Mouse (Mus musculus): ENCODE data around the gene Kank3. TPM values are rescaled to one million over a fixed set of nuclear protein-coding genes. Genes with fewer than 3 reads are reported as not detected.

The Kank3 gene
- 92.4 and 108 TPM in 2 replicates for total RNA-seq (2021)
- long read RNA-seq, experiment 1, transcript Kank3-204 (6 exons, 783 nt): minor isoform, 19 of 335 reads
- long read RNA-seq, experiment 1, transcript Kank3-201 (11 exons, 2,641 nt): major isoform, 179 of 335 reads
- long read RNA-seq, experiment 1, partial matches to known transcripts: 75 of 335 reads
- long read RNA-seq, experiment 1, other reads (novel, unspliced or antisense): 59 of 335 reads
- long read RNA-seq, experiment 2, transcript Kank3-204 (6 exons, 783 nt): minor isoform, 17 of 206 reads
- long read RNA-seq, experiment 2, transcript Kank3-201 (11 exons, 2,641 nt): major isoform, 89 of 206 reads
- long read RNA-seq, experiment 2, partial matches to known transcripts: 50 of 206 reads
- long read RNA-seq, experiment 2, other reads (novel, unspliced or antisense): 48 of 206 reads

DNA sequence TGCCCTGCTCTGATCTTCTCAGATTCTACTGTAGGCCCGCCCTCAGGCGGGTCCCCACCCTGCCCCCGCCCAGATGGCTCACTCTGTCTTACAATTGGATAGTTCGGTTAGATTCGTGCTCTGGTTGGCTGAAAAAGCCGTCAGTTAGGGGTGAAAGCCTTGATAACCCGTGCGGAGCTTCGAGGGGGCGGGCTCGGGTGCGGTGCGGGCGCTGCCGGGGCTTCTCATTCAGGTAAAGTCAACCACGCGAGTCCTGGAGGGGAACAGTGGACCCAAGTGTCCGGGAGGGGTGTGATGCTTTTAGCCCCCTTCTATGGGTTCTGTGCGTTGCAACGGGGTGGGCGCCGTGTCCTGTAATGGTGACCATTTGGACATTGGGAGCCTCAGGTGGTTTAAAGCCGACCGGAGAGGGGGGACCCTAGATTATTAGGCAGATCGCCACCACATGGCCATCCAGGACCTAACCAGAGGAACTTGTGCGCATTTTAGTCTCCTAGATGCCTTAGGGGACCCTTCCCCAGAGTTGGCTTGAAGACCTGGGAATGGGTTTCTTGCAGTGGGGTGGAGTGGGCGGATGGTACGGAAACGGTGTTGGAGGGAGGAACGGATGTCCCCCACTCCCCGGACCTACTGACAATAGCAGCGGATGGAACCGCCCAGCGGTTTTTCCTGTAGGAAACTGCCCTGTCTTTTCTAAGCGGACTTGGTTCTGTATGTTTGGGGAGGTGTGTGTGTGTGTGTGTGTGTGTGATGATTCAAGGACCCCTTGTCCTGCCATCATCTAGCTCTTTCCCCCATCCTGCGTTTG is at the start of gene Kank3:
Kank3 (plus strand) TSS at position 186 of the 808 bp plus-strand sequence.
- DNase-seq: peak; percentile 97

DNA sequence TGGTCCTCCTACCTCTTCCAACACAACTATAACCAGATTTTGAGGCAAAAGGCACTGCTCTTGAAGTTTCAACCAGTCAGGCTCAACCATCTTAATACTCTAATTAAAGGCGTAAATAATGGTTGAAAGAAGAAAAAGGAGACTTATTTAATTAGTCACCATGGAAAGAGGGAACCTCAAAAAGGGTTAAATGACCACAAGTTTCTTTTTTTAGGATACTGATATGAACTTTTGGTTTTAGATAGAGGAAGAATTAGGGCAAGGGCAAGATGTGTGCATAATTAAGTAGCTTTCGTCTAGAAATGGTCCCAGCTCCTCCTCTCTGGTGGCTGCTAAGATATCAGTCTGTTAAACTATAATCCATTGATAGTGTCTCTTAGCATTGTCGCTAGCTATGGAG is 43.9 kb upstream of the Kank3 start:
- no peak for DNase-seq

DNA sequence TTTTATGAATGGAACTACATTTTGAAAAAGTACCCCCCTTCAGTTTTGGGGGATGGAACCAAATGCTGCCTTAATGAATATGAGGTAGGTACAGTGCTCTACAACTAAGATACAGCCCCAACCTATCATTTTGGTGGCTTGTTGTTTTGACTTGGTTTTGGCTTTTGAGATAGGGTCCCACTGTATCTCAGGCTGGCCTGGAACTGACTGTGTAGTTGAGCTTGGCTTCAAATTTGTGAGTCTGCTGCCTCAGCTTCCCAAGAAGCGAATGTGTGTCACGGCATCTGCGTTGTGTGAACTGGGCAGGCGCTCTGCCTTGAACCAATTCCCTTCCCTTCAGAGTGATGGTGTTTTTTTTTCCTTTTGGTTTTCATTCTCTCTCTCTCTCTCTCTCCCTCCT is 38.7 kb upstream of the Kank3 start:
- DNase-seq: no peak

DNA sequence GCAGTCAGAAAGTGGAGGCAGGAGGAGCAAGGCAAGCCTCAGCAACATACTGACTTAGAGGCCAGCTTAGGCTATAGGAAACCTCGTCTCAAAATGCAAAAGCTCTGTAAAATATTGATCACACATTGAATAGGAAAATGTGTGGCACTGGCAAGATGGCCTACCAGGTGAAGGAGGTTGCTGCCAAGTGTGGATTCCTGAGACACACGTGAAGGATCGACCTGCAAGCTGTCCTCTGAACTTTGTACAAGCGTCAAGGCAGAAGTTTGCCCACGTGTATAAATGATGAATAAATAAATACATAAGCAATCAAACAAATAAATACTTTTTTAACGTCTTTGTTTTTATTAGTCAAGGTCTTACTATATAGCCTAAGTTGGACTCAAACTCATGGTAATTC is 36.9 kb upstream of the Kank3 start:
- DNase-seq: no peak

DNA sequence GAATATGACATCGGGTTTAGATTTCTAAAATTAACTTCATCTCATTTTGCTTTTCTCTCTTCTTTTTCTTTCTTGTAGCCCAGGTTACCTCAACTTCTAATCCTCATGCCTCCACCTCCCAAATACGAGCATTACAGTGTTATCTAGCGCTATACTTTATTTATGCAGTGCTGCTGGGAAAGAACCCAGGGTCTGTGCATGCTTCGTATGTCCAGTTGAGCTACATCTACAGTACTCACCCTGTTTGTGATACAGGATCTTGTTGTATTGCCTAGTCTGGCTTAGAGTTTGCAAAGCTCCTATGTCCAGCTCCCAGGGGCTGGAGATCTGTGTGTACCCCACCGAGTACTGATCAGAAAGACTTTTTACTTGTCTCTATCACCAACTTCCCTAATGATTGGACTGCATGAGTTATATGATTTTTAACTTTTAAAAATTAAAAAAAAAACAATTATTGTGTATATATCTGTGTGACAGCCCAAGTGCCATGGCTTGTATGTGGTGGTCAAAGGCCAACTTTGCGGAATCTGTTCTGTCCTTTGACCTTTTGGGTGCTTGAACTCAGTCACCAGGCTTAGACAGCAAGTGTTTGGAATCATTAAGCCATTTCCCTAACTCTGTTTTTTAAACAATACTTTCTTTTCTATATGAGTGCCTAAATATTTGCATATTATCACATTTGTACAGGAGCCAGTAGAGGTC is 36.3 kb upstream of the Kank3 start:
- no peak for DNase-seq

DNA sequence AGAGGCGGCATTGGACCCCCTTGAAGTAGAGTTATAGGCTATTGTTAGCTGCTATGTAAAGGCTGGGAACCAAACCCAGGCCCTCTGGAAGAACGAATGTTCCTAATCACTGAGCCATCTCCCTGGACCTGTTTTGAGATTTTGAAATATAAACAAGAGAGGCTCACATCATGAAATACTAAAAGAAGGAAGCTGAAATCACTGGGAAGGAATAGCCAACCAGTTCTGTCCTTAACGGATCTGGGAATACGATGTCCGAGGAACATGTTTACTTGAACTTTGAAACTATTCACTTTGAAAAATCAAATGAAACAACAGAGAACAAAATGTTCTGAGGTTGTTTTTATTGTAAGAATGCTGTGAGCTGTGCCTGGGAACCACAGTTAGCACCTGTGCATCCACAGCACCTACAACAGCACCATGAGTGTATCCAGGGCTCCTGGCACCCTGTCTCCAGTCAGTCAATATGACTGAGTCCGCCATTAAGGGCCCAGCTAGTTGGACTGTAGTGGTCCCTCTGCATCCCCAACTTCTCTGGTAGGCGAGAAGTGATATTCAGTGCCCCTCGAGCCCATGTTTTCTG is 35.7 kb upstream of the Kank3 start:
- no peak for DNase-seq

DNA sequence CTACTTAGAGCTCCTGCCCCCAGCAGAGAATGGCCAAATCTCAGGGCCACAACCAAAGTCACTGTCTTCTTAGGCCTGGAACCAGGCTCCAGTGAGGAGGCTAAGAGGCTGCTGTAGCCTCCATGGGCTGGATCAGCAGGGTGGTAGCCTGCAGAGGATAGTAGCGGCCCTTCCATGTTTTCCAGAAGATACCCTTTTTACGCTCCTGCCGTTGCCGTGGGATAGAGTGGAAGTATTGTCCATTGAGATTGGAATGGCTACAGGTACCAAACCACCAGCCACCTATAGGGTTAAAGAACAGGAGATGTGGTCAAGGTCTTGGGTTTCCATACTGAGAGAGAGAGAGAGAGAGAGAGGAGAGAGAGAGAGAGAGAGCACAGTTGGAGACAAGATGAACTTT is 35.0 kb upstream of the Kank3 start:
- DNase-seq: no peak

DNA sequence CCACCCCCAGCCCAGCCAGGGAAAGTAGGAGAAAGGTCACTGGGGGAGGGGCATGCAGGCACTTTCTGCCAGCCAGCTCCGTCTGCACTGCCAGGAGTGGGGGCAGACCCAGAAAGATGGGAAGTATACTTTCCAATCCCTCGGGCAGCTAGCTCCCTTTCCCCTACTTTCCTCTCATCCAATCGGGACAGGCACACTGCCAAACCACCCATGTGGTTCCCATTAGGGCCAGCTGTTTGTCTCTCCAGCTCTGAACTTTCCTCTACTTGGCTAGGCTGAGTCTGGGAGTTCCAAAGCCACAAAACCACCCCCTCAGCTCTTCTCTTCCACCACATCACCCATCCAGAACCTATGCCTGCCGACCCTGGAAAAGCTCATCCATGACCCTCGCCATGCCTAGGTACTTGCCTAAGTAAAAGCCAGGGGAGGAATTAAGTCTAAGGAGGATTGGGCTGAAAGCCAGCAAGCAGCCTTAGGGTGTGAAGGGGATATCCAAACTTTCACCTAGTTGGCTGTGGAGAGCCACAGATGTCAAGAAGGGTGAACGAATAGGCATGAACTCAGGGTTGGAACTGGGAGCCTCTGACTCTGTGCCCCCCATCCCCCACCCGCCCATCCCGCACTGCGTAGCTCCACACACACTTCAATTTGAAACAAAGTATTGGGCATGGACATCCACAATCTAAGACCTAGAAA is 30.9 kb upstream of the Kank3 start:
- peak; percentile 93 for DNase-seq

DNA sequence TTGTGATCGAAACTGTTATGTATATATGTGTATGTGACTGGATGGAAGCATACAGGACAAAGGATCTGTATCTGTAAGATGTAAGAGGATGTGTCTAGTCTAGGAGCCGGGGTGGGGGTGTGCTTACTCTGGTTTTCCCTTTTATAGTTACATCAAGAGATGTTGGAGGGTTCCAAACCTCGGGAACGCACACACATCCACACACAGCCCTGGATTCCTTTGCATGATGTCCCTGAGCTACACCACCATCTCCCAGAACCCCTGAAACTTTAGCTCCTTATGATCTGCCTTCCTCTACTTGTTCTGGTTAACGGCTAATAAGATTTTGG is 30.4 kb upstream of the Kank3 start:
- DNase-seq: no peak

DNA sequence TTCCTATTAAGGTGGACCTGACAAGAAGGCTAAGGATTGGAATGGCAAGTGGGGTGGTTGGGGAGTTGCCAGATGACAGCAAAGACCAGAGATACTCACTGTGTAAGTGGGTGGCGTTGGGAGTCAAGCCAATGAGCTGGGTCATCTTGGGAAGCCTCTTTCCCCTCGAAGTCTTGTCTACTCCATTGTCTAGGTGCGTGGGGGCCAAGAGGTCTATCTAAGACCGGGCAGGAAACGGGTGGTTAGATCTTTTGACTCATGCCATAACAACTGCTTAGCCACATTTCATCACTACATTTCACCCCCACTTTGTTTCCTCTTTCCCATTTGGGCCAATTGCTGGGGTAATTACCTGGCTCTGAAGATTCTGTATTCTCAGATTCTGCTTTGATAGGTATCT is 29.9 kb upstream of the Kank3 start:
- DNase-seq: peak; percentile 50

DNA sequence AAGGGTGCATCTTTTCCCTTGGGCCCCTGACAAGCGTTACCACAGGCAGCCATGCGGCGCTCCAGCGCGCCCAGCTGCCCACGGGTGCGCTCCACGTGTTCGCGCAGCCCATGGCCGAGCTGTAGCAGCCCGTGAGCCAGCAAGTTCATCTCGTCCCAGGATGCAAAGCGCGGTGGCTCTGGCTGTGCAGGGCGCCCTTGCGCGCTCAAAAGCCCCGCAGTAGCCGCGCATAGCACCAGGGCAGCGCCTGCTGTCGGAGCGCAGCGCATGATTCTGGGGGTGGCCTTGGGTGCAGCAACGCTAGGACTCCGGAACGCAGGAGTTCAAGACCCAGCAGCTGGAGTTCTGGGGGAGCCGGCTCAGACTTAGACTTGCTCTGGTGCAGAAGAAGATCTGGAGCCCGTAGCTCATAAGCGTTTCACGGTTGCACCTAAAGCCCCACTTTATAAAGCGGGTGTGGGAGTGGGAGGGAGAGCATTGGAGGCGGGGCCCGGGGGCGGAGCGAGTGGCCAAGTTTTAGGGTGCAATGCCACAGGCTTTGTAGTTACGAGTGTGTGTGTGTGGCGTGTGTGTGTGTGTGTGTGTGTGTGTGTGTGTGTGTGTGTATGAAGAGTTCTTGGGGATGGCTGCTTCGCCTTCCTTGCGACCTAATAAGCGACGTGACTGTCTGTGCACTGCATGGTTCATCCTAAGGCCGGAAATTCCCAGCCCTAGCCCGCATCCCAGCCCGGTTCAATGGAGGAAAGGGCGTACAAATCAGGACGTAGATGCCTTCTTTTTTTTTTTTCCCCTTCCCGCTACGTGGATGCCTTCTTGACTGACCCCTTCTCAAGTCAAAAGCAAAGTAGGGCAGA is 29.0 kb upstream of the Kank3 start, which contains the start of gene Angptl4:
Angptl4 (minus strand) TSS at position 707 of the 854 bp plus-strand sequence.
- peak; percentile 86 for DNase-seq

DNA sequence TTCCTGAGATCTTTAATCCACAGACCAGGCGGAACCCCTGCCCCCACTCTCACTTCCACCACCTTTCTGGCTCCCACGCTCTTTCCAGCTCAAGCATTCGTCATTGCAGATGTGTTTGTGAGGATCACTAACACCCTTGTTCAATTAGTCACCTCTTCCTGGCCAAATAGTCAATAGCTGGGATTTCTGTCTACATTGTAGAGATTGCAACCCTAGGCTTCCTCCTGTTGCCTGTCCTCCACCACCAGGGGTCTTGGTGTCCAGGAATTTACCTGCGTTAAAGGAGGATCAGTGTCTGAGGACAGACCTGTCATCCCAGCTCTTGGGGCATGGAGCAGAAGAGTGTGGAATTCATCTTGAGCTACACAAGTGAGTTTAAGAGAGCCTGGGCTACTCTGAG is 28.3 kb upstream of the Kank3 start:
- DNase-seq: no peak

DNA sequence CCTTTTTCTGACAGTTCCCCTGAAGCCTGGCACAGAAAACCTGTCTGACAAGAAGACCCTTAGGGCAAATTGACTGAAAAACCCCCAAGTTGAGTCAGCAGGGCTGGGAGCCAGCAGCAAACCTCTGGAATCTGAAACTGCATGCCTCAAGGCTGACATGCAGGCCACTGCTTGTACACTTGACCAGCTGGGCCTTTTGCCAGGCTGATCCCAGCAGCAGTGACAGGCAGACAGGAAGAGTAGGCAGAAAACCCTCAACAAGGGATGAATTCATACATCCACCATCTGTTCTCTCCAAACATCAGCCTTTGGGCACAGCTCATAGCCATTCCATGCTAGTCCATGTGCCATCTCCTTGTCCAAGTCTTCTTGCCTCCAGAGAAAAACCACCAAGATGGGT is 26.9 kb upstream of the Kank3 start:
- peak; percentile 92 for DNase-seq

DNA sequence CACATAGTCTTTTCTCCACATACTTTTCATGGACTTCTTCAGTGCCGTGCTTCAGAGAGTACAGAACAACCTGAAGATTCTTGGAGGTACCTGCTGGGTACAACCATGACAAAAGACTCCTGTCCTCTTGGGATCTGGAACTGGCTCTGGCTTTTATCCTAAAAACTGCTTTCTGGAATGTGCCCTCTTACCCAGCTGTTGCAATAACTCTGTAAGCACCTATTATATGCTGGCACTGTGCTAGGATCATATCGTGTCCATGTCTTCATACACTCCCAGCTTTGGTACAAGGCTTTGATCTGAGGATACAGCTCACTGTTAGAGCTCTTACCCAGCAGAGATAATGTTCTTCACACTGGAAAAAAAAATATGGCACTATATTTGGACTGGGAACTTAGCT is 25.4 kb upstream of the Kank3 start:
- DNase-seq: no peak

DNA sequence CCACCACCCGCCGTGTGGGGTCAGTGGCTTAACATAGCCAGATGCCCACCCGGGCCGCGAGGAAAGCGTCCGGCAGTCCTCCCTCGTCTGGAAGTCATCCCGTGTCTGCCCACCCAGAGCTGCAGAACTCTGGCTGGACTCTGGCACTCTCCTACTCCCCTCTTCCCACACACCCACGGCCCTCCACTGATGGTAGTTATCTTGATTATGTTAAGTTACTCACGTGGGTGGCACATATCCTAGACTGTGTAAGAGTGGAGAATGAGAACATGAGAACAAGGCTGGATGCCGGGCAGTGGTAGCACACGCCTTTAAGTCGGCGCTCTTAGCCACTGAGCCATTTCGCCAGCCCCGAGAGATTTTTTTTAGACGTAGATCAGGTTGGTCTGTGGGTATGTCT is 23.9 kb upstream of the Kank3 start:
- no peak for DNase-seq

DNA sequence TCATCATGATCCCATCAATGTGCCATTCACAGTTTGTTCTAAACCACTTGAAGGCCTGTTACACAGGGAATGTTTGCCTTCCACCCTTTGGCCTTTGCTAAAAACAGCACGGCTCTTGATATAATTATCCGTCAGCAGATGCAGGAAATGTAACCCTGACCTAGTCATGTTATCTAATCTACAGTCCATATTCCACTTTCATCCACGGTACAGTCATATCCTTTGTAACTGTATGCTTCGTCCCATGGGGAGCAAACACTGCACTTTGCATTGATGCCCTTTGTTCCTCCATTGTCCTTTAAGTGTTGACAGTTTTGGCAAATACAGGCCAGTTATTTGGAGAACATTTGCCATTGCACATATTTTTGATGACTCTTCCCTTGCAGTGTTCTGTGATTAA is 21.6 kb upstream of the Kank3 start:
- no peak for DNase-seq

DNA sequence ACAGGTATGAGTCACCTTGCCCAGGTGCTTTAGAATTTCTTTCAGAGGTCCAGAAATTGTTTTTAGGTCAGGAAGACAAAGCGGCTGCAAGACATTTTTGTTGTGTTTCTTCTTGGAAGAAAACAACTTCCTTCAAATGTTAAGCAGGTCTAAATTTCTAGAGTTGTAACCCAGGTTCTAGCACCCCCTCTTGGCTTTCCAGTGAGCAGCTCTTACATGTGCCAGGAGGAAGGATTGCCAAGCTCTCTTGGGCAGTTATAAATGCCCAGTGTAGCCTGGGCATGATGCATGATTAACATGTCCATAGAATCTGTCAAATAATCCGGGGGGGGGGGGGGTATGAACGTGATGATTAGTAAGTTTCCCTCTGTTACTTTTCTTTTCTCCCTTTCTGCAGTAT is 12.0 kb upstream of the Kank3 start:
- DNase-seq: peak; percentile 58

DNA sequence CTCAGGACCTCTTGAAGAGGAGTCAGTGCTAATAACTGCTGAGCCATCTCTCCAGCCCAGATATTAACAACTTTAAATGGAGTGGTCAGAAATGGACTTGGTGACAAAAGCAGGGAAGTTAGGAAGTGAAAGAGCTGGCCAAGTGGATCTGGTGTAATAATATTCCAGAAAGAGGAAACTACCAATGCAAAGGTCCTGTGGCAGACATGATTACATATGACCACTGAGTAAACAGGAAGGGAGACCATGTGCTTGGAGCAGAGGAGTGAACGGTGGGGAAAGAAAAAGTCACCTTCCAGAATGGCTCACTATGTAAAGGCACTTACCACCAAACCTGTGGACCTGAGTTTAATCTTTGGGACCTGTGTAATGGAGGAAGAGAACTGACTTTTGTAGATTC is 11.0 kb upstream of the Kank3 start:
- no peak for DNase-seq

DNA sequence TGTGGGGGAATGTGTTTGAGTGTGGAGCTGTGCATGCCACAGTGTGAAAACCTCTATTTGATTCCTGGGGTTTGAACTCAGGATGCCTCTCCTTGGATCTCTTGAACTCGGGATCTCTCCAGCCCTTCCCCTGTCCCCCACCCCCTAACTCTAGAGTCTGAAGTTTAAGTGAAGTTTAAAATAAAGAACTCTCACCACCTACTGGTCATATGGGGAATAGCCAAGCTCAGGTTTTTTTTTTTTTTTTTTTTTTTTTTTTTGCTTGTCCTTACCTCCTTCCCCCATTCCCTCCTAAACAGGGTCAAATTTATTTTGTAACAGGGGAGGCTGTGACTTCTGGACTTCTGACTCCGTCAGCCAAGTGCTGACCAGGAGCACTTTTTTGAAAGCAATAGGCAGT is 8.1 kb upstream of the Kank3 start:
- DNase-seq: no peak

DNA sequence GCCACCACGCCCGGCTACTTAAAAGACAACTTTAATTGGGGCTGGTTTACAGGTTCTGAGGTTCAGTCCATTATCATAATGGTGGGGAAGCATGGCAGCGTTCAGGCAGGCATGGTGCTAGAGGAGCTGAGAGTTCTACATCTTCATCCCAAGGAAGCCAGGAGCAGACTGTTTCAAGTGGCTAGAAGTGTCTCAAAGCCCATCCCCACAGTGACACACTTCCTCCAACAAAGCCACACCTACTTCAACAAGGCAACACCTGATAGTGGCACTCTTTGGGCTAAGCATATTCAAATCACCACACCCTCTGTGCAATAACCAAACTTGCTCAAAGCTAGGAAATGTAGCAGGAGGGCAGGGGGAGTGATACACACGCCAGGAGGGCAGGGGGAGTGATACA is 6.1 kb upstream of the Kank3 start:
- DNase-seq: no peak

DNA sequence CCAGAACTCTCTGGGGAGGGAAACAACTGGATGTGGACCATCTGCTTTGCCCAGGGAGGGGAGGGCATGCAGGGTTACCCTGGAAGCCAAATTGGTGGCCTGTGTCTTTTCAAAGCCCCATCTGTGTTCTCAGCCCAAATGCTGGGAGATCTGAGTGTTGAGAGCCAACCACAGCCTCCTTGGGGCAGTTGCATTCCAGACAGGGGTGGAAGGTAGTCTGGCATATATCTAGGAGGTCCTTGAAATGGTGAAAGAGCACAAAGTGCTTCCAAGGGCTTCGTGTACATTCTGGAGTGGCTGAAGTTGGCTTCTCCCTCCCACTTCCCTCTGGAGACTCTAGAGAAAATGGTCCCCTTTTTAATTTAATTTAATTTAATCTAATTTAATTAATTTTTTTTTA is 5.6 kb upstream of the Kank3 start:
- DNase-seq: no peak

Measured in adrenal gland, postnatal 14 days (tissue).